Mouse (Mus musculus): ENCODE measurements at regions not wholly inside any gene's neighbourhood (a gene's known extent, or its start where the extent isn't known, plus 50 kb on each side); places are given as distances from the start of the nearest gene placed in this dataset.

DNA sequence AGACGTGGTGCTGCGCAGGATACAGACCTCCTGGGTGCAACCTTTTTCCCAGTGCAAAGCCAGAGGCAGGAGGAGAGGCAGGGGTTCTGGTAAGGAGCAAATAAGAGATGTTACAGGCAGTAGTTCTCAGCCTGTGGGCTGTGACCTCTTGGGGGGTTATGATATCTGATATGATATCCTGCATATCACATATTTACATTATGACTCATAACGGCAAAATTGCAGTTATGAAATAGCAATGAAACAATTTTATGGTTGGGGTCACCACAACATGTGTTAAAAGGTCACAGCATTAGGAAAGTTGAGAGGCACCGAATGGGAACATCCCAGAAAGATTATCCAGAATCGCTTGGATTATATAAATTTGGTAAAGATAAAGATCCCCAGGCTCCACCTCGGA, 502.8 kb upstream of the Adam5 start:
- TF ChIP-seq CTCF (IDR thresholded peaks at IDR 0.05; ENCODE audit: low read depth) (no peak), EP300 (optimal IDR thresholded peaks at IDR 0.05) (no peak)

Measured in stomach, postnatal 0 days (tissue).